Mouse (Mus musculus): ENCODE data around the gene Eif2ak3. TPM values are rescaled to one million over a fixed set of nuclear protein-coding genes. Genes with fewer than 3 reads are reported as not detected.
A peak's percentile ranks its signal among the peaks of the same experiment; 100 is the strongest.

The Eif2ak3 gene
- polyA plus RNA-seq, 1 experiment from 2014 or later = 6.6 TPM

- H3K4me1 ChIP-seq (ENCODE audit: control insufficient read depth, insufficient read depth, low read length) = peaks cover 22% of the 10 kb centered on the region; the same call in 1 of the 2 replicates
- peak overlapping the region; percentile 17; the same call in 1 of the 2 replicates for H3K4me2 ChIP-seq (ENCODE audit: low read depth, low read length)
These were observed 27.8 kb downstream of the Eif2ak3 start for GRCm38 (mm10) chr6:70872128-70872527.

DNA sequence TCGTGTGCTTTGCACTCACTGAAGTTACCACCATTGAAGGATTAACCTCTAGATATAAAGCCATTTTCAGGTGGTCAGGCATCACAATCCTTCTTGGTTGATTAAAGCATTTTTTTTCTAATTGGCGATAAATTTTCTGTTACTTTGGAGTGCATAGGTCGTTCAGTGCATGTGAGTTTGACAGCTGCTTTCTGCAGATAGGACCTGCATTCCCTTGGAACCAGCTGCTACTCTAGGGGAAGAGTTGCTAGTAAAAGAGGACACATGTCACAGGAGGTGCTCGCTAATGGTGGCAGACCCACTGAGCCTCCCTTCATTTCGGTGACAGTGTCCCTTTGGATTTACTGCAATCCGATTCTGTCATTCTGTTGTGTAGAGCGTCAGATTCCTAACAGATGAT, 28.3 kb downstream of the Eif2ak3 start:
- H3K4me3 ChIP-seq (ENCODE audit: low read length) = no peak overlapping the region
- H3K27ac ChIP-seq (ENCODE audit: low read length) = peak overlapping the region; percentile 46
- no peaks in the 10 kb centered on the region for H3K36me3 ChIP-seq (ENCODE audit: control insufficient read depth, insufficient read depth, low read length)
- no peak overlapping the region for H3K4me2 ChIP-seq (ENCODE audit: low read depth, low read length)
- ATAC-seq = peak; percentile 63
- WGBS = 60% methylated on average over 7 of the region's 7 CpGs
- no peak overlapping the region for H3K9ac ChIP-seq (ENCODE audit: low read depth, low read length)
- no peaks in the 10 kb centered on the region for H3K9me3 ChIP-seq (ENCODE audit: control insufficient read depth, low read length)
- peaks cover 22% of the 10 kb centered on the region; the same call in 1 of the 2 replicates for H3K4me1 ChIP-seq (ENCODE audit: control insufficient read depth, insufficient read depth, low read length)
- no peaks in the 10 kb centered on the region for H3K27me3 ChIP-seq (replicated peaks; ENCODE audit: control insufficient read depth, insufficient read depth, low read length)

More at GRCm38 (mm10) chr6:70872128-70872527, 27.8 kb downstream of the Eif2ak3 start:
- H3K9me3 ChIP-seq (ENCODE audit: control insufficient read depth, low read length) = no peaks in the 10 kb centered on the region
- ATAC-seq = peak; percentile 99
- no peaks in the 10 kb centered on the region for H3K27me3 ChIP-seq (replicated peaks; ENCODE audit: control insufficient read depth, insufficient read depth, low read length)
- H3K9ac ChIP-seq (ENCODE audit: low read depth, low read length) = no peak overlapping the region
- no peak overlapping the region for H3K27ac ChIP-seq (ENCODE audit: low read length)
- WGBS = 49% methylated on average over 10 of the region's 10 CpGs
- no peaks in the 10 kb centered on the region for H3K36me3 ChIP-seq (ENCODE audit: control insufficient read depth, insufficient read depth, low read length)
- no peak overlapping the region for H3K4me3 ChIP-seq (ENCODE audit: low read length)

GRCm38 (mm10) chr6:70874035-70874775, 29.9 kb downstream of the Eif2ak3 start:
- Histone ChIP-seq H3K4me1 (ENCODE audit: control insufficient read depth, insufficient read depth, low read length) (peaks cover 22% of the 10 kb centered on the region; the same call in 1 of the 2 replicates), H3K4me3 (ENCODE audit: low read length) (no peak overlapping the region), H3K9ac (ENCODE audit: low read depth, low read length) (no peak overlapping the region), H3K4me2 (ENCODE audit: low read depth, low read length) (no peak overlapping the region), H3K27me3 (replicated peaks; ENCODE audit: control insufficient read depth, insufficient read depth, low read length) (no peaks in the 10 kb centered on the region), H3K9me3 (ENCODE audit: control insufficient read depth, low read length) (no peaks in the 10 kb centered on the region), H3K36me3 (ENCODE audit: control insufficient read depth, insufficient read depth, low read length) (no peaks in the 10 kb centered on the region), H3K27ac (ENCODE audit: low read length) (no peak overlapping the region)
- no peak for ATAC-seq
- WGBS = 74% methylated on average over 5 of the region's 5 CpGs

- H3K9me3 ChIP-seq (ENCODE audit: control insufficient read depth, low read length) = no peaks in the 10 kb centered on the region
- no peak overlapping the region for H3K4me2 ChIP-seq (ENCODE audit: low read depth, low read length)
- ATAC-seq = no peak
- no peak overlapping the region for H3K9ac ChIP-seq (ENCODE audit: low read depth, low read length)
- H3K4me1 ChIP-seq (ENCODE audit: control insufficient read depth, insufficient read depth, low read length) = peaks cover 22% of the 10 kb centered on the region; the same call in 1 of the 2 replicates
- no peak overlapping the region for H3K4me3 ChIP-seq (ENCODE audit: low read length)
- no peaks in the 10 kb centered on the region for H3K36me3 ChIP-seq (ENCODE audit: control insufficient read depth, insufficient read depth, low read length)
- no peaks in the 10 kb centered on the region for H3K27me3 ChIP-seq (replicated peaks; ENCODE audit: control insufficient read depth, insufficient read depth, low read length)
- H3K27ac ChIP-seq (ENCODE audit: low read length) = no peak overlapping the region
- WGBS = 90% methylated on average over 1 of the region's 1 CpGs
These were observed 30.7 kb downstream of the Eif2ak3 start for GRCm38 (mm10) chr6:70875017-70875416.

GRCm38 (mm10) chr6:70880714-70881304, 36.5 kb downstream of the Eif2ak3 start:
- 15% methylated on average over 5 of the region's 5 CpGs for WGBS
- peak; percentile 42; the same call in 1 of the 2 replicates for ATAC-seq
- peaks cover 8% of the 10 kb centered on the region for H3K36me3 ChIP-seq (ENCODE audit: control insufficient read depth, insufficient read depth, low read length)

DNA sequence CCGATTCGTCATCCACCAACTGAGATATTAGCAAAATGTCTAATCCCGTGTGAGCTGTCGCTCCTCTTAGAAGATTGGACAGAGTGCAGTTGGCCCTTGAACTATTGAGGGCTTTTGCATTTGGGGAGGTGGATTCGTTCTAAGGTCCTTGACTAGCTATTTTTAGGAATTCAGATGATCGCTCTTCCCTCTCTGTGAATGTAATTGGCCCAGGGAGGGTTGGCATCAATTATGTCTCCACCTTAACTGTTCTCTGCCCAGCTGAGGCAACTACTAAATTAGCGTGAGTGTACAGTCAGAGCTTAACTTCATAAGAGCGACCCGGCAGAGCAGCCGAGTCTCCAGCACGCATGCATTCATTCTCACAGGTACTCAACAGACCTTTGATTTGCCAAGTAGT, 43.7 kb downstream of the Eif2ak3 start:
- no peak overlapping the region for H3K4me3 ChIP-seq (ENCODE audit: low read length)
- no peak overlapping the region for H3K9ac ChIP-seq (ENCODE audit: low read depth, low read length)
- no peaks in the 10 kb centered on the region for H3K9me3 ChIP-seq (ENCODE audit: control insufficient read depth, low read length)
- no peaks in the 10 kb centered on the region for H3K4me1 ChIP-seq (ENCODE audit: control insufficient read depth, insufficient read depth, low read length)
- H3K36me3 ChIP-seq (ENCODE audit: control insufficient read depth, insufficient read depth, low read length) = peaks cover 30% of the 10 kb centered on the region
- H3K27me3 ChIP-seq (replicated peaks; ENCODE audit: control insufficient read depth, insufficient read depth, low read length) = no peaks in the 10 kb centered on the region
- no peak overlapping the region for H3K4me2 ChIP-seq (ENCODE audit: low read depth, low read length)
- no peak for ATAC-seq
- 93% methylated on average over 11 of the region's 11 CpGs for WGBS
- H3K27ac ChIP-seq (ENCODE audit: low read length) = no peak overlapping the region

More at GRCm38 (mm10) chr6:70880714-70881304, 36.5 kb downstream of the Eif2ak3 start:
- no peak overlapping the region for H3K27ac ChIP-seq (ENCODE audit: low read length)
- no peak overlapping the region for H3K4me3 ChIP-seq (ENCODE audit: low read length)
- H3K9ac ChIP-seq (ENCODE audit: low read depth, low read length) = no peak overlapping the region
- no peaks in the 10 kb centered on the region for H3K27me3 ChIP-seq (replicated peaks; ENCODE audit: control insufficient read depth, insufficient read depth, low read length)
- H3K9me3 ChIP-seq (ENCODE audit: control insufficient read depth, low read length) = no peaks in the 10 kb centered on the region
- H3K4me2 ChIP-seq (ENCODE audit: low read depth, low read length) = no peak overlapping the region
- no peaks in the 10 kb centered on the region for H3K4me1 ChIP-seq (ENCODE audit: control insufficient read depth, insufficient read depth, low read length)

GRCm38 (mm10) chr6:70898166-70898565, 53.9 kb downstream of the Eif2ak3 start:
- Histone ChIP-seq H3K36me3 (ENCODE audit: control insufficient read depth, insufficient read depth, low read length) (peaks cover 17% of the 10 kb centered on the region; the same call in 1 of the 2 replicates), H3K4me2 (ENCODE audit: low read depth, low read length) (no peak overlapping the region), H3K9ac (ENCODE audit: low read depth, low read length) (no peak overlapping the region), H3K27me3 (replicated peaks; ENCODE audit: control insufficient read depth, insufficient read depth, low read length) (no peaks in the 10 kb centered on the region), H3K4me3 (ENCODE audit: low read length) (no peak overlapping the region), H3K4me1 (ENCODE audit: control insufficient read depth, insufficient read depth, low read length) (no peaks in the 10 kb centered on the region), H3K9me3 (ENCODE audit: control insufficient read depth, low read length) (no peaks in the 10 kb centered on the region), H3K27ac (ENCODE audit: low read length) (no peak overlapping the region)
- ATAC-seq = no peak
- 76% methylated on average over 6 of the region's 6 CpGs for WGBS

DNA sequence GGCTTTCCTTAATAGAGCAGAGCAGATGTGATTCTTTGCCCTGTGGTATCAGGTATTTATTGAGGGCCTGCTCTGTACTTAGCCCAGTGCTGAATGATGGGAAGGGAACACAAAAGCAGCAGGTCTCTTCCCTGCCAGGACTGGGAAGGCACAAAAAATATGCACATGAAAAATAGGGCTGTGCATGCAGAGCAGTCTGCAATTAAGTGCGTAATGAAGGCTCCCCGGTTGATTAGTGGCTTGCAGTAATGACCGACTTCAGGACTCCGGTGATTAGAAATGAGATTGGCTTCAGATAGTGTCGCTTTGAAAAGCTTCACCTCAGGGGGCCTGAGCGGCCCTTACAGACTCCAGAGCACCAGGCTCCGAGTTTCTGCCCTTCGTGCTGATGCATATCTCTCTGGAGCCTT, 55.3 kb downstream of the Eif2ak3 start:
- no peak for ATAC-seq
- WGBS = 58% methylated on average over 8 of the region's 8 CpGs
- no peak overlapping the region for H3K27ac ChIP-seq (ENCODE audit: low read length)
- no peak overlapping the region for H3K9ac ChIP-seq (ENCODE audit: low read depth, low read length)
- peaks cover 9% of the 10 kb centered on the region; the same call in 1 of the 2 replicates for H3K36me3 ChIP-seq (ENCODE audit: control insufficient read depth, insufficient read depth, low read length)
- H3K4me1 ChIP-seq (ENCODE audit: control insufficient read depth, insufficient read depth, low read length) = no peaks in the 10 kb centered on the region
- H3K27me3 ChIP-seq (replicated peaks; ENCODE audit: control insufficient read depth, insufficient read depth, low read length) = no peaks in the 10 kb centered on the region
- H3K4me3 ChIP-seq (ENCODE audit: low read length) = no peak overlapping the region
- H3K4me2 ChIP-seq (ENCODE audit: low read depth, low read length) = no peak overlapping the region
- no peaks in the 10 kb centered on the region for H3K9me3 ChIP-seq (ENCODE audit: control insufficient read depth, low read length)

DNA sequence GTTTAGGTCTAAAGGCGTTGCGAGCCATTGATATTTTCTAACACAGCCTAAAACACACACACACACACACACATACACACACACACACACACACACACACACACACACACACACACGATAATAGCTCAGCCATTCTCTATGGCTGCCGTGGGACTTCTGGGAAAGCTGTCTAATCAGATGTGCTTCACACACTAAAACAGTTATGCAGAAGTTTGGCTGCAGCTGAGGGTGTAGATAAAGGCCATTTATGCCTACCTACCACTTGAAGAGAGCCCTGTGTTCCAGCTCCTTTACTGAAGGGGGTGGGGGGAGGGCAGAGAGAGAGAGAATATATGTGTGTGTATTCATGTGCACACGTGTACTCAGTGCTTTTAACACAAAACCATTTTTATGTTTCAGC, 59.4 kb downstream of the Eif2ak3 start:
- H3K4me2 ChIP-seq (ENCODE audit: low read depth, low read length) = no peak overlapping the region
- H3K9me3 ChIP-seq (ENCODE audit: control insufficient read depth, low read length) = no peaks in the 10 kb centered on the region
- no peaks in the 10 kb centered on the region for H3K4me1 ChIP-seq (ENCODE audit: control insufficient read depth, insufficient read depth, low read length)
- WGBS = 83% methylated on average over 5 of the region's 5 CpGs
- no peaks in the 10 kb centered on the region for H3K27me3 ChIP-seq (replicated peaks; ENCODE audit: control insufficient read depth, insufficient read depth, low read length)
- H3K4me3 ChIP-seq (ENCODE audit: low read length) = no peak overlapping the region
- ATAC-seq = no peak
- no peak overlapping the region for H3K27ac ChIP-seq (ENCODE audit: low read length)
- no peak overlapping the region for H3K9ac ChIP-seq (ENCODE audit: low read depth, low read length)
- H3K36me3 ChIP-seq (ENCODE audit: control insufficient read depth, insufficient read depth, low read length) = no peaks in the 10 kb centered on the region; the same call in 1 of the 2 replicates
